Mouse (Mus musculus): ENCODE data around the gene Mafg. TPM values are rescaled to one million over a fixed set of nuclear protein-coding genes. Genes with fewer than 3 reads are reported as not detected.

Mafg gene
- polyA plus RNA-seq, 1 experiment from 2014 or later, result 19.5 TPM

- Histone ChIP-seq H3K4me3 (replicated peaks; ENCODE audit: low read length) (peak overlapping the region; percentile 91), H3K9ac (ENCODE audit: low read length) (peak overlapping the region; percentile 99), H3K4me2 (ENCODE audit: low read depth, low read length) (peak overlapping the region; percentile 82), H3K36me3 (ENCODE audit: control insufficient read depth, insufficient read depth, low read length) (peaks cover 5% of the 10 kb centered on the region; the same call in 1 of the 2 replicates), H3K9me3 (replicated peaks; ENCODE audit: control insufficient read depth, low read length) (no peaks in the 10 kb centered on the region), H3K27ac (ENCODE audit: low read length) (peak overlapping the region; percentile 96), H3K27me3 (ENCODE audit: control insufficient read depth, insufficient read depth, low read length) (no peaks in the 10 kb centered on the region), H3K4me1 (ENCODE audit: control insufficient read depth, insufficient read depth, low read length) (peaks cover 39% of the 10 kb centered on the region)
- under 1% methylated on average over 104 of the region's 116 CpGs for WGBS
- ATAC-seq (ENCODE audit: insufficient read depth, low FRiP score), result peak; percentile 78
Observed at GRCm38 (mm10) chr11:120632559-120633519, 561 bp downstream of the Mafg start.

GRCm38 (mm10) chr11:120631726-120632448, 1.5 kb downstream of the Mafg start:
- H3K4me3 ChIP-seq (replicated peaks; ENCODE audit: low read length), result peak overlapping the region; percentile 91
- H3K9ac ChIP-seq (ENCODE audit: low read length), result peak overlapping the region; percentile 99
- WGBS, result 38% methylated on average over 4 of the region's 4 CpGs
- ATAC-seq (ENCODE audit: insufficient read depth, low FRiP score), result no peak
- H3K9me3 ChIP-seq (replicated peaks; ENCODE audit: control insufficient read depth, low read length), result no peaks in the 10 kb centered on the region
- H3K4me2 ChIP-seq (ENCODE audit: low read depth, low read length), result peak overlapping the region; percentile 82
- H3K27me3 ChIP-seq (ENCODE audit: control insufficient read depth, insufficient read depth, low read length), result no peaks in the 10 kb centered on the region
- peaks cover 39% of the 10 kb centered on the region for H3K4me1 ChIP-seq (ENCODE audit: control insufficient read depth, insufficient read depth, low read length)
- H3K27ac ChIP-seq (ENCODE audit: low read length), result peak overlapping the region; percentile 96
- peaks cover 5% of the 10 kb centered on the region; the same call in 1 of the 2 replicates for H3K36me3 ChIP-seq (ENCODE audit: control insufficient read depth, insufficient read depth, low read length)

GRCm38 (mm10) chr11:120630881-120631725, 2.3 kb downstream of the Mafg start:
- Histone ChIP-seq H3K27ac (ENCODE audit: low read length) (peak overlapping the region; percentile 96), H3K9ac (ENCODE audit: low read length) (peak overlapping the region; percentile 99), H3K9me3 (replicated peaks; ENCODE audit: control insufficient read depth, low read length) (no peaks in the 10 kb centered on the region), H3K27me3 (ENCODE audit: control insufficient read depth, insufficient read depth, low read length) (no peaks in the 10 kb centered on the region), H3K4me3 (replicated peaks; ENCODE audit: low read length) (peak overlapping the region; percentile 91), H3K4me2 (ENCODE audit: low read depth, low read length) (peak overlapping the region; percentile 82), H3K4me1 (ENCODE audit: control insufficient read depth, insufficient read depth, low read length) (peaks cover 39% of the 10 kb centered on the region), H3K36me3 (ENCODE audit: control insufficient read depth, insufficient read depth, low read length) (peaks cover 5% of the 10 kb centered on the region; the same call in 1 of the 2 replicates)
- 22% methylated on average over 7 of the region's 7 CpGs for WGBS
- no peak for ATAC-seq (ENCODE audit: insufficient read depth, low FRiP score)

GRCm38 (mm10) chr11:120630401-120630871, 3.0 kb downstream of the Mafg start:
- ATAC-seq (ENCODE audit: insufficient read depth, low FRiP score), result no peak
- peak overlapping the region; percentile 32 for H3K4me3 ChIP-seq (replicated peaks; ENCODE audit: low read length)
- 38% methylated on average over 5 of the region's 5 CpGs for WGBS
- no peaks in the 10 kb centered on the region for H3K9me3 ChIP-seq (replicated peaks; ENCODE audit: control insufficient read depth, low read length)
- peak overlapping the region; percentile 67 for H3K9ac ChIP-seq (ENCODE audit: low read length)
- no peaks in the 10 kb centered on the region for H3K27me3 ChIP-seq (ENCODE audit: control insufficient read depth, insufficient read depth, low read length)
- peak overlapping the region; percentile 42 for H3K4me2 ChIP-seq (ENCODE audit: low read depth, low read length)
- H3K36me3 ChIP-seq (ENCODE audit: control insufficient read depth, insufficient read depth, low read length), result peaks cover 5% of the 10 kb centered on the region; the same call in 1 of the 2 replicates
- H3K27ac ChIP-seq (ENCODE audit: low read length), result peak overlapping the region; percentile 96
- H3K4me1 ChIP-seq (ENCODE audit: control insufficient read depth, insufficient read depth, low read length), result peaks cover 40% of the 10 kb centered on the region

- no peak for ATAC-seq (ENCODE audit: insufficient read depth, low FRiP score)
- Histone ChIP-seq H3K4me1 (ENCODE audit: control insufficient read depth, insufficient read depth, low read length) (peaks cover 45% of the 10 kb centered on the region), H3K27me3 (ENCODE audit: control insufficient read depth, insufficient read depth, low read length) (no peaks in the 10 kb centered on the region), H3K27ac (ENCODE audit: low read length) (peak overlapping the region; percentile 96), H3K36me3 (ENCODE audit: control insufficient read depth, insufficient read depth, low read length) (peaks cover 5% of the 10 kb centered on the region; the same call in 1 of the 2 replicates), H3K9ac (ENCODE audit: low read length) (peak overlapping the region; percentile 67), H3K9me3 (replicated peaks; ENCODE audit: control insufficient read depth, low read length) (no peaks in the 10 kb centered on the region), H3K4me3 (replicated peaks; ENCODE audit: low read length) (peak overlapping the region; percentile 32), H3K4me2 (ENCODE audit: low read depth, low read length) (peak overlapping the region; percentile 42)
- 34% methylated on average over 7 of the region's 7 CpGs for WGBS
Observed at GRCm38 (mm10) chr11:120629911-120630310, 3.5 kb downstream of the Mafg start.

GRCm38 (mm10) chr11:120629341-120629730, 4.1 kb downstream of the Mafg start:
- H3K4me2 ChIP-seq (ENCODE audit: low read depth, low read length), result peak overlapping the region; percentile 42
- peak overlapping the region; percentile 67 for H3K9ac ChIP-seq (ENCODE audit: low read length)
- no peaks in the 10 kb centered on the region for H3K9me3 ChIP-seq (replicated peaks; ENCODE audit: control insufficient read depth, low read length)
- H3K27ac ChIP-seq (ENCODE audit: low read length), result peak overlapping the region; percentile 96
- H3K36me3 ChIP-seq (ENCODE audit: control insufficient read depth, insufficient read depth, low read length), result peaks cover 5% of the 10 kb centered on the region; the same call in 1 of the 2 replicates
- H3K4me3 ChIP-seq (replicated peaks; ENCODE audit: low read length), result peak overlapping the region; percentile 32
- H3K27me3 ChIP-seq (ENCODE audit: control insufficient read depth, insufficient read depth, low read length), result no peaks in the 10 kb centered on the region
- H3K4me1 ChIP-seq (ENCODE audit: control insufficient read depth, insufficient read depth, low read length), result peaks cover 45% of the 10 kb centered on the region
- ATAC-seq (ENCODE audit: insufficient read depth, low FRiP score), result no peak
- WGBS, result 71% methylated on average over 23 of the region's 23 CpGs

- 0 out of 2 replicates have a peak overlapping the region, but pooled peaks have one; percentile 26 for H3K9ac ChIP-seq (ENCODE audit: low read length)
- no peaks in the 10 kb centered on the region for H3K27me3 ChIP-seq (ENCODE audit: control insufficient read depth, insufficient read depth, low read length)
- WGBS, result 90% methylated on average over 23 of the region's 23 CpGs
- no peaks in the 10 kb centered on the region for H3K9me3 ChIP-seq (replicated peaks; ENCODE audit: control insufficient read depth, low read length)
- H3K4me1 ChIP-seq (ENCODE audit: control insufficient read depth, insufficient read depth, low read length), result peaks cover 47% of the 10 kb centered on the region
- peak overlapping the region; percentile 42; the same call in 1 of the 2 replicates for H3K4me2 ChIP-seq (ENCODE audit: low read depth, low read length)
- peak overlapping the region; percentile 32 for H3K4me3 ChIP-seq (replicated peaks; ENCODE audit: low read length)
- ATAC-seq (ENCODE audit: insufficient read depth, low FRiP score), result no peak
- peak overlapping the region; percentile 96 for H3K27ac ChIP-seq (ENCODE audit: low read length)
- H3K36me3 ChIP-seq (ENCODE audit: control insufficient read depth, insufficient read depth, low read length), result peaks cover 5% of the 10 kb centered on the region; the same call in 1 of the 2 replicates
Observed at GRCm38 (mm10) chr11:120628601-120629340, 4.6 kb downstream of the Mafg start.
